Mouse (Mus musculus) megakaryocyte-erythroid progenitor cell, adult 5-6 weeks (primary cell): ENCODE measurements around the gene Riox1. TPM values are rescaled to one million over a fixed set of nuclear protein-coding genes. Genes with fewer than 3 reads are reported as not detected.
A peak's percentile ranks its signal among the peaks of the same experiment; 100 is the strongest.
"Not testable (repeated sequence)": the region's sequence is repeated elsewhere in the genome, so short reads cannot be mapped to it uniquely, and the experiment has no call there.

Experiments used
- ATAC-seq: replicated peaks from 2 replicates; pipeline ENCODE4 v1.8.0; 2016; ENCODE audit warnings: mild to moderate bottlenecking, inconsistent platforms; ENCODE audit not compliant: severe bottlenecking, poor library complexity, low FRiP score, low TSS enrichment
- total RNA-seq, 2 experiments: library from RNA; stranded (forward) in 1 of 2; stranded (reverse) in 1 of 2; fragments of 200-1000, 215-1000 nt in 1 of 2; fragments of >200 nt in 1 of 2; fragmentation: Nextera tagmentation in 1 of 2; gene quantifications; 2 replicates each; pipeline ENCODE4 v1.2.3; 2014 to 2017

The Riox1 gene
- 15.3 and 18.2 TPM in 2 replicates for total RNA-seq (2014; fragmentation: Nextera tagmentation)
- 12.5 and 15.5 TPM in 2 replicates for total RNA-seq (2017)

- peak; percentile 83 for ATAC-seq
Measured at GRCm38 (mm10) chr12:83950493-83950839, at the start of gene Riox1. Gene Riox1 (plus strand): TSS chr12:83950608.

- no peak for ATAC-seq
Measured at GRCm38 (mm10) chr12:83910451-83910850, 40.0 kb upstream of the Riox1 start.

GRCm38 (mm10) chr12:83914202-83914740, 36.1 kb upstream of the Riox1 start:
- ATAC-seq = no peak

GRCm38 (mm10) chr12:83914797-83915196, 35.6 kb upstream of the Riox1 start:
- no peak for ATAC-seq

- ATAC-seq = no peak
Measured at GRCm38 (mm10) chr12:83916884-83917283, 33.5 kb upstream of the Riox1 start.

GRCm38 (mm10) chr12:83920721-83921441, 29.5 kb upstream of the Riox1 start:
- ATAC-seq = no peak

GRCm38 (mm10) chr12:83921535-83922381, 28.6 kb upstream of the Riox1 start, which contains the start of gene Numb:
Gene Numb (minus strand): TSS chr12:83921934.
- ATAC-seq = peak; percentile 100

- ATAC-seq = no peak
Measured at GRCm38 (mm10) chr12:83922724-83923485, 27.5 kb upstream of the Riox1 start.

- no peak for ATAC-seq
Measured at GRCm38 (mm10) chr12:83923486-83923859, 26.9 kb upstream of the Riox1 start.

GRCm38 (mm10) chr12:83924332-83924731, 26.1 kb upstream of the Riox1 start:
- ATAC-seq = no peak

- no peak for ATAC-seq
Measured at GRCm38 (mm10) chr12:83925160-83925703, 25.2 kb upstream of the Riox1 start.

GRCm38 (mm10) chr12:83926061-83926460, 24.3 kb upstream of the Riox1 start:
- ATAC-seq = no peak

GRCm38 (mm10) chr12:83927747-83928146, 22.7 kb upstream of the Riox1 start:
- no peak for ATAC-seq

- no peak for ATAC-seq
Measured at GRCm38 (mm10) chr12:83929186-83929804, 21.1 kb upstream of the Riox1 start.

GRCm38 (mm10) chr12:83937600-83937999, 12.8 kb upstream of the Riox1 start:
- ATAC-seq = no peak

GRCm38 (mm10) chr12:83938592-83938991, 11.8 kb upstream of the Riox1 start:
- ATAC-seq = not testable (repeated sequence)

- ATAC-seq = no peak
Measured at GRCm38 (mm10) chr12:83939332-83939731, 11.1 kb upstream of the Riox1 start.

GRCm38 (mm10) chr12:83940031-83940430, 10.4 kb upstream of the Riox1 start:
- no peak for ATAC-seq

- peak; percentile 78 for ATAC-seq
Measured at GRCm38 (mm10) chr12:83941938-83942337, 8.5 kb upstream of the Riox1 start.
